Mouse (Mus musculus) intestine, embryonic 16.5 days (tissue): ENCODE results near the gene St6galnac5. TPM values are rescaled to one million over a fixed set of nuclear protein-coding genes. Genes with fewer than 3 reads are reported as not detected.

ENCODE experiments used
- ATAC-seq: fragments of 200-750 bp; cut with Nextera tagmentation; 2 replicates; pipeline ENCODE4 v1.8.0; 2017; ENCODE audit warnings: moderate TSS enrichment, moderate library complexity
- H3K27ac ChIP-seq: fragments of 300-500 bp; sonication (generic); 2 replicates; pipeline ENCODE4 v1.5.1; 2014; ENCODE audit warnings: mild to moderate bottlenecking, low read length
- H3K27me3 ChIP-seq: fragments of 300-500 bp; sonication (generic); replicated peaks from 2 replicates; pipeline ENCODE4 v1.6.1; 2014; ENCODE audit warnings: low read length, control low read depth, mixed read lengths; ENCODE audit not compliant: control insufficient read depth, insufficient read depth
- H3K36me3 ChIP-seq: fragments of 300-500 bp; sonication (generic); 2 replicates; pipeline ENCODE4 v1.6.1; 2014; ENCODE audit warnings: low read length, control low read depth; ENCODE audit not compliant: control insufficient read depth, insufficient read depth
- H3K4me1 ChIP-seq: fragments of 300-500 bp; sonication (generic); 2 replicates; pipeline ENCODE4 v1.6.1; 2014; ENCODE audit warnings: low read length, control low read depth, mixed read lengths; ENCODE audit not compliant: control insufficient read depth, insufficient read depth
- H3K4me2 ChIP-seq: fragments of 300-500 bp; sonication (generic); 2 replicates; pipeline ENCODE4 v1.6.1; 2014; ENCODE audit warnings: low read depth, low read length, control low read depth
- H3K4me3 ChIP-seq: fragments of 300-500 bp; sonication (generic); 2 replicates; pipeline ENCODE4 v1.5.1; 2014; ENCODE audit warnings: mild to moderate bottlenecking, low read length
- H3K9ac ChIP-seq: fragments of 300-500 bp; sonication (generic); 2 replicates; pipeline ENCODE4 v1.6.1; 2014; ENCODE audit warnings: low read depth, low read length
- H3K9me3 ChIP-seq: fragments of 300-500 bp; sonication (generic); 2 replicates; pipeline ENCODE4 v1.6.1; 2016; ENCODE audit warnings: low read length, control low read depth; ENCODE audit not compliant: control insufficient read depth
- WGBS: fragments of 180-500 bp; shearing (Covaris S2); extraction: QIAGEN DNeasy Blood & Tissue Kit; methylation state at CpG from one replicate; pipeline ENCODE4 v1.1.7; 2014; 5-methylcytosine and 5-hydroxymethylcytosine counted together
- polyA plus RNA-seq: library from polyadenylated mRNA; unstranded; fragments of >200 nt; fragmentation: Nextera tagmentation; extraction: Ambion mirVana; gene quantifications from 2 replicates; pipeline ENCODE4 v1.2.1, GENCODE M21; 2015

The St6galnac5 gene
- polyA plus RNA-seq, result 0.28 and 0.58 TPM in 2 replicates

GRCm38 (mm10) chr3:152981988-152982387, at the start of gene St6galnac5:
Gene St6galnac5 (minus strand): TSS chr3:152982246.
- H3K4me2 ChIP-seq, result peak within 1 kb of the TSS; percentile 72

GRCm38 (mm10) chr3:153030756-153031155, 48.7 kb upstream of the St6galnac5 start:
- no peaks in the 10 kb centered on the region for H3K27me3 ChIP-seq
- no peak overlapping the region for H3K4me2 ChIP-seq
- H3K4me3 ChIP-seq, result no peak overlapping the region
- ATAC-seq, result no peak
- H3K9me3 ChIP-seq, result no peaks in the 10 kb centered on the region
- no peak overlapping the region for H3K27ac ChIP-seq
- no peaks in the 10 kb centered on the region for H3K36me3 ChIP-seq
- 92% methylated on average over 5 of the region's 5 CpGs for WGBS
- no peak overlapping the region for H3K9ac ChIP-seq
- H3K4me1 ChIP-seq, result no peaks in the 10 kb centered on the region

More at GRCm38 (mm10) chr3:152981988-152982387, at the start of gene St6galnac5:
- Histone ChIP-seq H3K4me1 (peaks cover 8% of the 10 kb centered on the region; the same call in 1 of the 2 replicates), H3K9ac (peak within 1 kb of the TSS; percentile 28; the same call in 1 of the 2 replicates), H3K4me3 (peak within 1 kb of the TSS; percentile 45), H3K9me3 (no peaks in the 10 kb centered on the region), H3K36me3 (no peaks in the 10 kb centered on the region), H3K27me3 (peaks cover 25% of the 10 kb centered on the region), H3K27ac (no peak within 1 kb of the TSS)
- WGBS, result under 1% methylated on average over 17 of the region's 17 CpGs
- ATAC-seq, result peak; percentile 38; the same call in 1 of the 2 replicates

- H3K4me2 ChIP-seq, result no peak overlapping the region
- ATAC-seq, result no peak
- no peaks in the 10 kb centered on the region for H3K4me1 ChIP-seq
- H3K9me3 ChIP-seq, result no peaks in the 10 kb centered on the region
- H3K9ac ChIP-seq, result no peak overlapping the region
- no peaks in the 10 kb centered on the region for H3K36me3 ChIP-seq
- H3K27me3 ChIP-seq, result no peaks in the 10 kb centered on the region
- 81% methylated on average over 11 of the region's 11 CpGs for WGBS
- H3K4me3 ChIP-seq, result no peak overlapping the region
- H3K27ac ChIP-seq, result no peak overlapping the region
These were observed 42.0 kb upstream of the St6galnac5 start for GRCm38 (mm10) chr3:153024016-153024415.

- Histone ChIP-seq H3K4me2 (no peak overlapping the region), H3K4me3 (no peak overlapping the region), H3K9ac (no peak overlapping the region), H3K27ac (no peak overlapping the region), H3K27me3 (no peaks in the 10 kb centered on the region), H3K36me3 (no peaks in the 10 kb centered on the region), H3K9me3 (no peaks in the 10 kb centered on the region), H3K4me1 (no peaks in the 10 kb centered on the region; the same call in 1 of the 2 replicates)
- WGBS, result 60% methylated on average over 10 of the region's 10 CpGs
- ATAC-seq, result no peak
These were observed 36.0 kb upstream of the St6galnac5 start for GRCm38 (mm10) chr3:153018051-153018450.

- H3K9me3 ChIP-seq, result no peaks in the 10 kb centered on the region
- no peaks in the 10 kb centered on the region for H3K36me3 ChIP-seq
- no peaks in the 10 kb centered on the region for H3K27me3 ChIP-seq
- H3K4me3 ChIP-seq, result no peak overlapping the region
- no peak overlapping the region for H3K9ac ChIP-seq
- no peak for ATAC-seq
- no peak overlapping the region for H3K27ac ChIP-seq
- WGBS, result 58% methylated on average over 8 of the region's 8 CpGs
- H3K4me2 ChIP-seq, result no peak overlapping the region
- H3K4me1 ChIP-seq, result no peaks in the 10 kb centered on the region; the same call in 1 of the 2 replicates
These were observed 34.3 kb upstream of the St6galnac5 start for GRCm38 (mm10) chr3:153016355-153016754.

GRCm38 (mm10) chr3:153006893-153007292, 24.8 kb upstream of the St6galnac5 start:
- H3K36me3 ChIP-seq, result no peaks in the 10 kb centered on the region
- no peak overlapping the region for H3K4me2 ChIP-seq
- H3K27me3 ChIP-seq, result no peaks in the 10 kb centered on the region
- no peaks in the 10 kb centered on the region for H3K9me3 ChIP-seq
- H3K27ac ChIP-seq, result no peak overlapping the region
- no peak overlapping the region for H3K9ac ChIP-seq
- no peak for ATAC-seq
- H3K4me1 ChIP-seq, result no peaks in the 10 kb centered on the region
- WGBS, result 84% methylated on average over 6 of the region's 6 CpGs
- H3K4me3 ChIP-seq, result no peak overlapping the region

GRCm38 (mm10) chr3:152998901-152999300, 16.9 kb upstream of the St6galnac5 start:
- 69% methylated on average over 5 of the region's 5 CpGs for WGBS
- no peak overlapping the region for H3K9ac ChIP-seq
- ATAC-seq, result no peak
- H3K4me1 ChIP-seq, result no peaks in the 10 kb centered on the region
- no peaks in the 10 kb centered on the region for H3K27me3 ChIP-seq
- H3K27ac ChIP-seq, result no peak overlapping the region
- H3K4me2 ChIP-seq, result no peak overlapping the region
- no peak overlapping the region for H3K4me3 ChIP-seq
- H3K36me3 ChIP-seq, result no peaks in the 10 kb centered on the region
- H3K9me3 ChIP-seq, result no peaks in the 10 kb centered on the region

GRCm38 (mm10) chr3:152998106-152998505, 16.1 kb upstream of the St6galnac5 start:
- H3K4me1 ChIP-seq, result no peaks in the 10 kb centered on the region
- ATAC-seq, result no peak
- no peaks in the 10 kb centered on the region for H3K36me3 ChIP-seq
- WGBS, result 52% methylated on average over 5 of the region's 5 CpGs
- H3K4me3 ChIP-seq, result no peak overlapping the region
- H3K9me3 ChIP-seq, result no peaks in the 10 kb centered on the region
- H3K27me3 ChIP-seq, result no peaks in the 10 kb centered on the region
- H3K4me2 ChIP-seq, result no peak overlapping the region
- no peak overlapping the region for H3K9ac ChIP-seq
- H3K27ac ChIP-seq, result no peak overlapping the region

- no peak overlapping the region for H3K9ac ChIP-seq
- no peaks in the 10 kb centered on the region for H3K4me1 ChIP-seq
- H3K27me3 ChIP-seq, result no peaks in the 10 kb centered on the region
- H3K36me3 ChIP-seq, result no peaks in the 10 kb centered on the region
- 58% methylated on average over 5 of the region's 5 CpGs for WGBS
- H3K27ac ChIP-seq, result no peak overlapping the region
- H3K4me3 ChIP-seq, result no peak overlapping the region
- ATAC-seq, result no peak
- H3K9me3 ChIP-seq, result no peaks in the 10 kb centered on the region
- H3K4me2 ChIP-seq, result no peak overlapping the region
These were observed 11.6 kb upstream of the St6galnac5 start for GRCm38 (mm10) chr3:152993608-152994007.

- no peak overlapping the region for H3K4me2 ChIP-seq
- no peaks in the 10 kb centered on the region for H3K9me3 ChIP-seq
- no peak for ATAC-seq
- no peak overlapping the region for H3K4me3 ChIP-seq
- 83% methylated on average over 2 of the region's 2 CpGs for WGBS
- no peak overlapping the region for H3K27ac ChIP-seq
- H3K4me1 ChIP-seq, result no peaks in the 10 kb centered on the region
- no peaks in the 10 kb centered on the region for H3K36me3 ChIP-seq
- H3K27me3 ChIP-seq, result no peaks in the 10 kb centered on the region
- no peak overlapping the region for H3K9ac ChIP-seq
These were observed 8.7 kb upstream of the St6galnac5 start for GRCm38 (mm10) chr3:152990787-152991186.
